Mouse (Mus musculus) gastrocnemius, postnatal 10 days (tissue): ENCODE measurements around the gene Arv1. TPM values are rescaled to one million over a fixed set of nuclear protein-coding genes. Genes with fewer than 3 reads are reported as not detected.

ENCODE experiments used
- DNase-seq: peaks from one replicate; pipeline ENCODE4 v3.0.0; 2021; ENCODE audit warnings: mixed read lengths
- long read RNA-seq, 2 experiments: library from polyadenylated mRNA; stranded (forward); transcript quantifications; one replicate each; pipeline ENCODE4 v2.0.0; 2021
- total RNA-seq, 2 experiments: library from RNA; stranded (reverse); gene quantifications; 2 replicates each; pipeline ENCODE4 v1.2.3; 2021

The Arv1 gene
- total RNA-seq: 1 to 10 TPM; 3.9 to 5.1 TPM
- long read RNA-seq, experiment 1, partial matches to known transcripts: 2 of 6 reads
- long read RNA-seq, experiment 1, other reads (novel, unspliced or antisense): 4 of 6 reads
- long read RNA-seq, experiment 2, partial matches to known transcripts: 0 of 2 reads
- long read RNA-seq, experiment 2, other reads (novel, unspliced or antisense): 1 of 2 reads

- peak; percentile 91 for DNase-seq
Measured at GRCm38 (mm10) chr8:124721862-124722515, at the start of gene Arv1, which contains the start of gene Ttc13. Gene Arv1, plus strand, starts transcription at chr8:124722139. Gene Ttc13, minus strand, starts transcription at chr8:124721983.

GRCm38 (mm10) chr8:124672345-124672744 lies 49.6 kb upstream of the Arv1 start:
- no peak for DNase-seq

GRCm38 (mm10) chr8:124676661-124677060 lies 45.3 kb upstream of the Arv1 start:
- no peak for DNase-seq

GRCm38 (mm10) chr8:124677078-124677477 lies 44.9 kb upstream of the Arv1 start:
- DNase-seq: no peak

GRCm38 (mm10) chr8:124677486-124677885 lies 44.5 kb upstream of the Arv1 start:
- DNase-seq: peak; percentile 80

- no peak for DNase-seq
Measured at GRCm38 (mm10) chr8:124678246-124678645, 43.7 kb upstream of the Arv1 start.

- no peak for DNase-seq
Measured at GRCm38 (mm10) chr8:124681077-124681791, 40.7 kb upstream of the Arv1 start.

GRCm38 (mm10) chr8:124681792-124682157 lies 40.2 kb upstream of the Arv1 start:
- no peak for DNase-seq

GRCm38 (mm10) chr8:124682218-124682617 lies 39.7 kb upstream of the Arv1 start:
- no peak for DNase-seq

GRCm38 (mm10) chr8:124688899-124689298 lies 33.0 kb upstream of the Arv1 start:
- no peak for DNase-seq

GRCm38 (mm10) chr8:124691706-124692105 lies 30.2 kb upstream of the Arv1 start:
- no peak for DNase-seq

- no peak for DNase-seq
Measured at GRCm38 (mm10) chr8:124695424-124696100, 26.4 kb upstream of the Arv1 start.

- no peak for DNase-seq
Measured at GRCm38 (mm10) chr8:124700271-124700670, 21.7 kb upstream of the Arv1 start.

GRCm38 (mm10) chr8:124701023-124701422 lies 20.9 kb upstream of the Arv1 start:
- DNase-seq: no peak

- no peak for DNase-seq
Measured at GRCm38 (mm10) chr8:124702183-124702582, 19.8 kb upstream of the Arv1 start.

GRCm38 (mm10) chr8:124703526-124703925 lies 18.4 kb upstream of the Arv1 start:
- DNase-seq: no peak

- no peak for DNase-seq
Measured at GRCm38 (mm10) chr8:124704376-124704775, 17.6 kb upstream of the Arv1 start.

GRCm38 (mm10) chr8:124705823-124706222 lies 16.1 kb upstream of the Arv1 start:
- no peak for DNase-seq

- no peak for DNase-seq
Measured at GRCm38 (mm10) chr8:124713207-124713606, 8.7 kb upstream of the Arv1 start.

- DNase-seq: no peak
Measured at GRCm38 (mm10) chr8:124715736-124716135, 6.2 kb upstream of the Arv1 start.

- DNase-seq: no peak
Measured at GRCm38 (mm10) chr8:124720133-124720532, 1.8 kb upstream of the Arv1 start.

GRCm38 (mm10) chr8:124720938-124721861 lies 739 bp upstream of the Arv1 start:
- no peak for DNase-seq
